Mouse (Mus musculus) monocyte, adult 5-6 weeks (primary cell): ENCODE data around the gene Eif2ak1. TPM values are rescaled to one million over a fixed set of nuclear protein-coding genes. Genes with fewer than 3 reads are reported as not detected.
A peak's percentile ranks its signal among the peaks of the same experiment; 100 is the strongest.
"Not testable (repeated sequence)": the region's sequence is repeated elsewhere in the genome, so short reads cannot be mapped to it uniquely, and the experiment has no call there.

Experiments
- ATAC-seq: fragments of 153-309, 156-312 bp; replicated peaks from 2 replicates; pipeline ENCODE4 v1.8.0; 2017; ENCODE audit warnings: mild to moderate bottlenecking; ENCODE audit not compliant: low TSS enrichment, insufficient number of reproducible peaks, severe bottlenecking, poor library complexity, low FRiP score
- total RNA-seq: library from RNA; stranded (forward); fragments of 200-1000, 200-491, 200-594 nt; gene quantifications from 3 replicates; pipeline ENCODE4 v1.2.3, GENCODE M21; 2017

The Eif2ak1 gene
- 47.6 to 48.1 TPM (median 48.0 TPM) in 3 replicates for total RNA-seq

DNA sequence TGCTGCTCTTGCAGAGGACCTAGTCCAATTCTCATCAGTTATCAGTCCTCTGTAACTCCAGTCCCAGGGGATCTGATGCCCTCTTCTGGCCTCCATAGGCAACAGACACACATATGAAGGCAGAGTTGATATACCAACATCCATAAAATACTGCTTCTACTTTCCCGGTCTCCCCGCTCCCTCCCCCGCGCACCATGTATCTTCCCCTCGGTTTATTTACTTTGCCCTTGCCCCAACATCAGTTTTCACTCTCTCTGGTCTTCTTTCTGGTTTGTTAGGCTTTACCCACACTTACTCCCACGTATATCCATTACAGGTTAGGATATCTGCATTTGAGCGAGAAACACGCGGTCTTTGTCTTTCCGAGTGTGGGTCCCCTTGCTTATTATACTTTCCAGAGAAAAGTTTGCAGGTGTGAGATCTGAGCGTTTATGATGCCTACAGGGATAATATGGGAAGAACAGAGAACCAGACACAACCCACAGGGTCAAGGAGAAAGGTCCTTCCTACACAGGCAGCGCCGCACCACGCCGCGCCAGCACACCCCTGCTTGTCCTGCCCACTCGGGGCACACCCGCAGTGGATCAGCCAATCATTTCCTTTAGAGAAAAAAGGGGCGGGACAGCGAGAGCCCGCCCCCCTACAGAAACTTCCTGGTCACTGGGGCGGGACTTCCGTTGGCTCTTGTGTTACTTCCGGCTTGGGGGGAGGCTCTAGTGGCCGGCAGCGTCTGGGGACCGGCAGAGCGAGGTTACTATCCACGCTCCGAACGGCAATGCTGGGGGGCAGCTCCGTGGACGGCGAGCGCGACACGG lies at the start of gene Eif2ak1:
Eif2ak1 (plus strand) TSS at position 673 of the 815 bp plus-strand sequence.
- ATAC-seq, result peak; percentile 99

DNA sequence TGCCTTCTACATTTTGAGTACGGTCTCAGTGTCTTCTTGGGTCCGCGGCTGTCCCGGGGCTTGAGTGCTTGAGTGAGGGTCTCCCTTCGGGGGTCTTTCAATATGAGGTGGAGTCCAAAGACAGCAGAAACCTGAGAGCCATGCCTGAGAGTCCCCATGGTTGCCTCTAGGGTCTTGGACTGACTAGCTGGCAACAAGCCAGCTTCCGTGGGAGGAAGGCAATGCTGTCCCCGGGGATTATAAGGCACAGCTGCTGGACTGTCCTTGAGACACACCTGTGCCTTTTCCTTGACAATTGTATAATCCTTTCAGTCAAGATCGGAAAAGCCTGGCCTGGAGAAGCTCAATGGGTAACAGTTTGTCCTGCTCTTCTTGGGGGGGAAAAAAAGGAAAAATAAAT lies 35.6 kb upstream of the Eif2ak1 start:
- ATAC-seq, result no peak

GRCm38 (mm10) chr5:143785391-143785790 lies 32.2 kb upstream of the Eif2ak1 start:
- ATAC-seq, result no peak

DNA sequence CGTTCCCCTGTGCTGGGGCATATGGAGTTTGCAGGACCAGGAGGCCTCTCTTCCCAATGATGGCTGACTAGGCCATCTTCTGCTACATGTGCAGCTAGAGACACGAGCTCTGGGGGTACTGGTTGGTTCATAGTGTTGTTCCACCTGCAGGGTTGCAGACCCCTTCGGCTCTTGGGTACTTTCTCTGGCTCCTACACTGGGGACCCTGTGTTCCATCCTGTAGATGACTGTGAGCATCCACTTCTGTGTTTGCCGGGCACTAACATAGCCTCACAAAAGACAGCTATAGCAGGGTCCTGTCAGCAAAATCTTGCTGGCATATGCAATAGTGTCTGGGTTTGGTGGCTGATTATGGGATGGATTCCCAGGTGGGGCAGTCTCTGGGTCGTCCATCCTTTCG lies 16.4 kb upstream of the Eif2ak1 start:
- not testable (repeated sequence) for ATAC-seq

- ATAC-seq, result no peak
Observed at GRCm38 (mm10) chr5:143804056-143804765, 13.4 kb upstream of the Eif2ak1 start.

GRCm38 (mm10) chr5:143807268-143807667 lies 10.3 kb upstream of the Eif2ak1 start:
- ATAC-seq, result no peak

DNA sequence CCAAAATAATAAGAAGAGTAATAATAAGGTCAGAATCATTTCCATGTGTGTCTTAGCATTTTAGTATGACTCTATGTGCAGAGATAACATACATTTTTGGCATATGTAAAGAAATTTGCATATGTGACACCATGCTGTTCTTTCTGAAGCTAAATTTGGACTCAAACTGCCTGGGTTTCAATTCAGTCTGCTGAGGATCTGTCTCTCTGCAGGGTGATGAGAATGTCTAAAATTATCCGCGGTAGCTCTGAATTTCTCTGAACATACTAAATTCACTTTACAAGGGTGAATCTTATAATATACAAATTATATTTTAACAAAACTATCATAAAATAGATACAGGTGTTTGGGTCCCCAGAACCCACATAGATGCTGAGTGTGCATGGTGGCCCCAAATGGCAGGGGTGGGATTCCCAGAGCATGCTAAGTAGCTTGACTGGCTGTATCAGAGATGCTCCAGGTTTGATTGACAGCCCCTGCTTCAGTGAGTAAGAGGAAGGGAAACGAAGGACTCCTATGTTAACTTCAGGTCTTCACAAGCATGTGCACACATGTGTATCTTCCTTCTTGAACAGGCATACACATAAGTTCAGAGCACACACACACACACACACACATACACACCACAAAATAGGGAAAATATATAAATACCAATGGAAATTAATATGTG lies 8.0 kb upstream of the Eif2ak1 start:
- no peak for ATAC-seq

- ATAC-seq, result no peak
Observed at GRCm38 (mm10) chr5:143811653-143812052, 5.9 kb upstream of the Eif2ak1 start.

GRCm38 (mm10) chr5:143814626-143815025 lies 3.0 kb upstream of the Eif2ak1 start:
- no peak for ATAC-seq

GRCm38 (mm10) chr5:143817931-143818311 lies 333 bp downstream of the Eif2ak1 start:
- ATAC-seq, result peak; percentile 20; the same call in 1 of the 2 replicates

DNA sequence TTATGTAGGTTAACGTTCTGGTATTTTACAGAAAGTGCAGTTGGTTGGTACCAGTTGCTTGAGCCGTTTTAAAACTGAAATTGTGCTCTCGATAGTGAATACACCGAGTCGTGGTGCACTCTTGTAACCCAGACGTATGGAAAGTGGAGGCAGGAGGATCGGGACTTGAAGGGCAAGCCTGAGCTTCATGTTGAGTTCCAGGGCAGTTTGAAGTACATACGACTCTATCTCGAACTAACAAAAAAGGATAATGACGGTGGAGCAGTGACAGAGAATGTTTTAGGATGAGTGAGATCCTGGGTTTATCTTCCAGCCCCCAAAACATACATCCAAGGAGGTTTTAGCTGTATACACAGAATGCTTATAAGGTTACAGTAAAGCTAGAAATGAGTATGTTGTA lies 873 bp downstream of the Eif2ak1 start:
- ATAC-seq, result no peak

DNA sequence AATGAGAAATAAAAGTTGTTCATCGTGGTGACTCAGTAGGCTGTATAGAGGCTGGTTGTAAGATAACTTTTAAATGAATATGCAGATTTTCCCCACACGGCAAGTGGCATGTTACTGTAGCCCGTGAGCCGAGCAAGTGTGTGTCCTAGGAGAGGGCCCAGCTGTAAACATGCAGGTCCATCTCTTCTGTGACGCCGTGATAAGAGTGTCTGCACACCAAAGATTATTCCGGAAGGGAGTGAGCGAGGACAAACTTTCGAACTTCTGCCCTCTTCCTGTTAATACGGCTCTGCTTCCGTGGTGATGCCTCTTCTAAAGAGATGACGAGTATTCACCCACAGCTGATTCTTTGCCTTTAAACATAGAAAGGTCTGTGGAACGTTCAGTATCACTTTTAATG lies 1.4 kb downstream of the Eif2ak1 start:
- no peak for ATAC-seq

GRCm38 (mm10) chr5:143819906-143820660 lies 2.5 kb downstream of the Eif2ak1 start:
- ATAC-seq, result no peak

DNA sequence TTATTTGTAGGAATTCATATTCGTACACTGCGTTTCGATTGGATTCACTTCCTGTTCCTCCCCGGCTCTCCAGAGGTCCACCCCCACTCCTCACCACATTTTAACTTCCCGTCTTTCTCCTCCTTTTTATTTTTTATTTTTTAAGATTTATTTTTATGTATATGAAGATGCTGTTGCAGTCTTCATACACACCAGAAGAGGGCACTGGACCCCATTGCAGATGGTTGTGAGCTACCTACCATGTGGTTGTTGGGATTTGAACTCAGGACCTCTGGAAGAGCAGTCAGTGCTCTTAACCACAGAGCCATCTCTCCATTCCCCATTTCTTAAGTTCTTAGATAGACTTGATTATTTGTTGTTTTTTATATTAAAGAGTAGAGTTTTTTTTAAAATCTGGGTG lies 3.2 kb downstream of the Eif2ak1 start:
- ATAC-seq, result no peak

DNA sequence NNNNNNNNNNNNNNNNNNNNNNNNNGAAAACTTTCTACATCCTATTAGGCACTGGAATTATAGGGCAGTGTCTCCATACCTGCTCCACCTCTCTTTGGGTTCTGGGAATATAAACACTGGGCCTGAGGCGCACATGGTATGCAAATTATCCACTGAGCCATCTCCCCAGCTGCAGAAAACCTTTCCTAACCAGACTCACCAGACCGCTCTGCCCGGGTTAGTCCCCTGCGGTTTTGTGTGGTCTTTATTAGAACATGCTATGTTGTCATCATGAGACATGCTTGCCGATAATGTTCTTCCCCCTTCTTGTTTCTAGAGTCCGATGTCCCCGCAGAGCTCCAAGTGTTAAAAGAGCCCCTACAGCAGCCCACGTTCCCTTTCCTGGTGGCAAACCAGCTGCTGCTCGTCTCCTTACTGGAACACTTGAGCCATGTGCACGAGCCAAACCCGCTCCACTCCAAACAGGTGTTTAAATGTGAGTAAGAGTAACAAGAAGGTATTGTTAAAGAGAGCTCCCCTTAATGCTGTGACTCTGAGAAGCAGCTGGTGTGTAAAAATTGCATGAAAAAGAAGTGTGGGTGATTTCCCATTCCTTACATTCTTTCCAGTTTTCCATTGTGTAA lies 54.1 kb downstream of the Eif2ak1 start:
- ATAC-seq, result no peak

DNA sequence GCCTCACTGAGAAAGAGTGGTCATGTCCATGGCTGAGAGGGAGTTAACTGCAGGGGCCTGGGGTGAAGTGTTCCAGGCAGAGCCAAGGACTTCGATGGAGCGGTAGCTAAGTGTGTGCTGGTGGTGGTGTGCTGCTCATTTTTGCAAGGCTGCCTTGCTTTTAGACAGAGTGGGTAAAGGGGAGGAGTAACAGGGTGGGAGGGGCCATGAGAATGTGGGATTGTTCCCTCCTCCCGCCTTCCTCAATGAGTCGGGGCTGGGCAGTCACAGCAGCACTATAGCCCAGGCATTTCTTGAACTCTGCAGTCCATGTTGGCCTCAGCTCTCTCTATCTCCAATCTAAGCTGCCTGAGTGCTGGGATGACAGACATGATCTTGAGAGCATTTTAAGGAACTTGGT lies 57.0 kb downstream of the Eif2ak1 start:
- no peak for ATAC-seq

GRCm38 (mm10) chr5:143885274-143885673 lies 67.7 kb downstream of the Eif2ak1 start:
- no peak for ATAC-seq

DNA sequence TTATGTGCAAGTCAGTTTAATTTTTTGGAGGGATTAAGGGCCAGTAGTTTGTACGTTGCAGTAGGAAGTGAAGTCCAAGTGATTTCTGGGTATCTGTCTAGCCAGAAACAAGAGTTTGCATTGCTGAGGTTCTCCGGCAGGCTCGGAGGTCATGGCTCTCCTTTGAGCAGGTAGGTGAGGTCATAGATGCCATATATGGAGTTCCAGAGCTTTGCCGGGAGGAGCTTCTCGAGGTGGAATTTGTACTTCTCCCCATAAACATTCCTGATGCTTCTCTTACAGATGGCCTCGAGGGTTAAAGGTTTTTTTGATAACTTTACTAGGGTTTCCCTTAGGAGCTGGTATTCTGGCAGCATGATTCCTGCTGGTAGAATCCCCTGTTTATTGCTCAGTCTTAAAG lies 73.2 kb downstream of the Eif2ak1 start:
- no peak for ATAC-seq
